Mouse (Mus musculus) adrenal gland, adult 2 months (tissue): ENCODE results near the gene Mob3a. TPM values are rescaled to one million over a fixed set of nuclear protein-coding genes. Genes with fewer than 3 reads are reported as not detected.
A peak's percentile ranks its signal among the peaks of the same experiment; 100 is the strongest.

Source experiments
- DNase-seq: peaks from one replicate; pipeline ENCODE4 v3.0.0; 2021
- polyA plus RNA-seq: library from polyadenylated mRNA; depleted of rRNA; stranded (reverse); fragments of >200 nt; gene quantifications from 2 replicates; pipeline ENCODE4 v1.2.3, GENCODE M21; 2012
- total RNA-seq, 2 experiments: library from RNA; stranded (reverse); gene quantifications; 2 replicates each; pipeline ENCODE4 v1.2.3; 2021

The Mob3a gene
- total and polyA plus RNA-seq, 3 experiments = 18.0 to 27.1 (median 19.4) TPM

GRCm38 (mm10) chr10:80700038-80700504 lies 1.7 kb downstream of the Mob3a start:
- no peak for DNase-seq

- DNase-seq = no peak
Observed at GRCm38 (mm10) chr10:80698605-80699004, 3.2 kb downstream of the Mob3a start.

- no peak for DNase-seq
Observed at GRCm38 (mm10) chr10:80697812-80698211, 4.0 kb downstream of the Mob3a start.

GRCm38 (mm10) chr10:80697393-80697787 lies 4.4 kb downstream of the Mob3a start:
- DNase-seq = no peak

- DNase-seq = no peak
Observed at GRCm38 (mm10) chr10:80696502-80697392, 5.0 kb downstream of the Mob3a start.

- DNase-seq = no peak
Observed at GRCm38 (mm10) chr10:80695801-80696501, 5.8 kb downstream of the Mob3a start.

GRCm38 (mm10) chr10:80695186-80695585 lies 6.6 kb downstream of the Mob3a start:
- peak; percentile 79 for DNase-seq

- DNase-seq = no peak
Observed at GRCm38 (mm10) chr10:80694159-80694938, 7.4 kb downstream of the Mob3a start.

- no peak for DNase-seq
Observed at GRCm38 (mm10) chr10:80693401-80694045, 8.3 kb downstream of the Mob3a start.

- no peak for DNase-seq
Observed at GRCm38 (mm10) chr10:80692249-80693165, 9.3 kb downstream of the Mob3a start.

- DNase-seq = peak; percentile 81
Observed at GRCm38 (mm10) chr10:80687850-80688249, 13.9 kb downstream of the Mob3a start.

GRCm38 (mm10) chr10:80686617-80687016 lies 15.2 kb downstream of the Mob3a start:
- no peak for DNase-seq

- no peak for DNase-seq
Observed at GRCm38 (mm10) chr10:80684984-80685383, 16.8 kb downstream of the Mob3a start.

GRCm38 (mm10) chr10:80684214-80684613 lies 17.6 kb downstream of the Mob3a start:
- DNase-seq = peak; percentile 80

- DNase-seq = peak; percentile 55
Observed at GRCm38 (mm10) chr10:80683647-80684046, 18.1 kb downstream of the Mob3a start.

- DNase-seq = no peak
Observed at GRCm38 (mm10) chr10:80682003-80682402, 19.8 kb downstream of the Mob3a start.

- no peak for DNase-seq
Observed at GRCm38 (mm10) chr10:80680260-80680696, 21.5 kb downstream of the Mob3a start.

- DNase-seq = peak; percentile 64
Observed at GRCm38 (mm10) chr10:80679556-80680259, 22.1 kb downstream of the Mob3a start.

GRCm38 (mm10) chr10:80678601-80679377 lies 23.0 kb downstream of the Mob3a start:
- DNase-seq = no peak
